Mouse (Mus musculus) forebrain, embryonic 11.5 days (tissue): ENCODE measurements around the gene Mier3. TPM values are rescaled to one million over a fixed set of nuclear protein-coding genes. Genes with fewer than 3 reads are reported as not detected.

Experiments
- ATAC-seq: fragments of 200-750 bp; cut with Nextera tagmentation; replicated peaks from 2 replicates; pipeline ENCODE4 v1.8.0; 2017; ENCODE audit warnings: moderate TSS enrichment; ENCODE audit not compliant: low FRiP score
- DNase-seq: peaks from one replicate; pipeline ENCODE4 v3.0.0-alpha.2; 2017; ENCODE audit warnings: low spot score
- H3K27ac ChIP-seq: fragments of 300-500 bp; sonication (generic); 2 replicates; pipeline ENCODE4 v1.5.1; 2014; ENCODE audit warnings: low read depth, low read length
- H3K27me3 ChIP-seq: fragments of 300-500 bp; sonication (generic); 2 replicates; pipeline ENCODE4 v1.6.1; 2014; ENCODE audit warnings: mild to moderate bottlenecking, low read length, mixed read lengths; ENCODE audit not compliant: control insufficient read depth, insufficient read depth
- H3K36me3 ChIP-seq: fragments of 300-500 bp; sonication (generic); 2 replicates; pipeline ENCODE4 v1.6.1; 2014; ENCODE audit warnings: mild to moderate bottlenecking, low read length, moderate library complexity, mixed read lengths; ENCODE audit not compliant: control insufficient read depth, insufficient read depth
- H3K4me1 ChIP-seq: fragments of 300-500 bp; sonication (generic); replicated peaks from 2 replicates; pipeline ENCODE4 v1.6.1; 2014; ENCODE audit warnings: low read length, mixed read lengths; ENCODE audit not compliant: control insufficient read depth, insufficient read depth
- H3K4me2 ChIP-seq: fragments of 300-500 bp; sonication (generic); 2 replicates; pipeline ENCODE4 v1.6.1; 2014; ENCODE audit warnings: low read depth, mild to moderate bottlenecking, low read length, moderate library complexity, mixed read lengths; ENCODE audit not compliant: severe bottlenecking
- H3K4me3 ChIP-seq: fragments of 300-500 bp; sonication (generic); 2 replicates; pipeline ENCODE4 v1.5.1; 2014; ENCODE audit warnings: low read depth, low read length
- H3K9ac ChIP-seq: fragments of 300-500 bp; sonication (generic); 2 replicates; pipeline ENCODE4 v1.6.1; 2014; ENCODE audit warnings: low read length
- H3K9me3 ChIP-seq: fragments of 300-500 bp; sonication (generic); 2 replicates; pipeline ENCODE4 v1.6.1; 2016; ENCODE audit warnings: low read length, mixed read lengths; ENCODE audit not compliant: control insufficient read depth
- whole genome bisulfite sequencing: fragments of 180-500 bp; shearing (Covaris S2); extraction: QIAGEN DNeasy Blood & Tissue Kit; methylation state at CpG from one replicate; pipeline ENCODE4 v1.1.7; 2014; 5-methylcytosine and 5-hydroxymethylcytosine counted together
- polyA plus RNA-seq: library from polyadenylated mRNA; unstranded; fragments of >200 nt; fragmentation: Nextera tagmentation; extraction: Ambion mirVana; gene quantifications from 2 replicates; pipeline ENCODE4 v1.2.1, GENCODE M21; 2014

Gene Mier3
- polyA plus RNA-seq, 1 experiment from 2014 or later: 25.3 TPM

- no peaks in the 10 kb centered on the region for H3K27me3 ChIP-seq
- no peaks in the 10 kb centered on the region for H3K4me1 ChIP-seq
- H3K4me2 ChIP-seq: no peak overlapping the region
- ATAC-seq: no peak
- DNase-seq: no peak
- WGBS: 81% methylated on average over 10 of the region's 10 CpGs
- H3K27ac ChIP-seq: no peak overlapping the region
- H3K4me3 ChIP-seq: no peak overlapping the region
- H3K9me3 ChIP-seq: no peaks in the 10 kb centered on the region
- H3K36me3 ChIP-seq: no peaks in the 10 kb centered on the region
- no peak overlapping the region for H3K9ac ChIP-seq
These were observed 24.5 kb upstream of the Mier3 start for GRCm38 (mm10) chr13:111656309-111656708.

- H3K27me3 ChIP-seq: no peaks in the 10 kb centered on the region
- WGBS: 76% methylated on average over 3 of the region's 3 CpGs
- H3K4me1 ChIP-seq: no peaks in the 10 kb centered on the region
- no peak overlapping the region for H3K4me3 ChIP-seq
- no peak overlapping the region for H3K4me2 ChIP-seq
- H3K36me3 ChIP-seq: no peaks in the 10 kb centered on the region
- no peak overlapping the region for H3K27ac ChIP-seq
- H3K9ac ChIP-seq: no peak overlapping the region
- no peaks in the 10 kb centered on the region for H3K9me3 ChIP-seq
- no peak for DNase-seq
- ATAC-seq: no peak
These were observed 24.0 kb upstream of the Mier3 start for GRCm38 (mm10) chr13:111656769-111657168.

- Histone ChIP-seq H3K27ac (no peak overlapping the region), H3K27me3 (no peaks in the 10 kb centered on the region), H3K4me2 (no peak overlapping the region), H3K9me3 (no peaks in the 10 kb centered on the region), H3K4me1 (no peaks in the 10 kb centered on the region), H3K36me3 (no peaks in the 10 kb centered on the region), H3K9ac (no peak overlapping the region), H3K4me3 (no peak overlapping the region)
- no peak for DNase-seq
- ATAC-seq: no peak
- 69% methylated on average over 12 of the region's 12 CpGs for WGBS
These were observed 22.1 kb upstream of the Mier3 start for GRCm38 (mm10) chr13:111658501-111659280.

GRCm38 (mm10) chr13:111659430-111659829, 21.3 kb upstream of the Mier3 start:
- ATAC-seq (no peak), DNase-seq (no peak)
- no peaks in the 10 kb centered on the region for H3K4me1 ChIP-seq
- H3K9me3 ChIP-seq: no peaks in the 10 kb centered on the region
- no peak overlapping the region for H3K4me3 ChIP-seq
- no peaks in the 10 kb centered on the region for H3K27me3 ChIP-seq
- no peaks in the 10 kb centered on the region for H3K36me3 ChIP-seq
- H3K9ac ChIP-seq: no peak overlapping the region
- H3K27ac ChIP-seq: no peak overlapping the region
- no peak overlapping the region for H3K4me2 ChIP-seq
- 77% methylated on average over 8 of the region's 8 CpGs for WGBS

GRCm38 (mm10) chr13:111660072-111660471, 20.7 kb upstream of the Mier3 start:
- DNase-seq: no peak
- no peaks in the 10 kb centered on the region for H3K36me3 ChIP-seq
- 82% methylated on average over 13 of the region's 13 CpGs for whole genome bisulfite sequencing

GRCm38 (mm10) chr13:111660556-111660955, 20.2 kb upstream of the Mier3 start:
- Histone ChIP-seq H3K9ac (no peak overlapping the region), H3K9me3 (no peaks in the 10 kb centered on the region), H3K4me1 (no peaks in the 10 kb centered on the region), H3K27me3 (no peaks in the 10 kb centered on the region), H3K27ac (no peak overlapping the region), H3K4me3 (no peak overlapping the region), H3K4me2 (no peak overlapping the region), H3K36me3 (no peaks in the 10 kb centered on the region)
- ATAC-seq: no peak
- no peak for DNase-seq
- WGBS: 84% methylated on average over 3 of the region's 3 CpGs

More at GRCm38 (mm10) chr13:111660072-111660471, 20.7 kb upstream of the Mier3 start:
- H3K9me3 ChIP-seq: no peaks in the 10 kb centered on the region
- no peak overlapping the region for H3K27ac ChIP-seq
- ATAC-seq: no peak
- no peak overlapping the region for H3K4me3 ChIP-seq
- no peaks in the 10 kb centered on the region for H3K4me1 ChIP-seq
- H3K4me2 ChIP-seq: no peak overlapping the region
- H3K9ac ChIP-seq: no peak overlapping the region
- no peaks in the 10 kb centered on the region for H3K27me3 ChIP-seq

- H3K4me3 ChIP-seq: no peak overlapping the region
- H3K4me2 ChIP-seq: no peak overlapping the region
- ATAC-seq (no peak), DNase-seq (no peak)
- no peaks in the 10 kb centered on the region for H3K36me3 ChIP-seq
- H3K9me3 ChIP-seq: no peaks in the 10 kb centered on the region
- no peaks in the 10 kb centered on the region for H3K27me3 ChIP-seq
- no peak overlapping the region for H3K9ac ChIP-seq
- 91% methylated on average over 7 of the region's 7 CpGs for WGBS
- no peak overlapping the region for H3K27ac ChIP-seq
- no peaks in the 10 kb centered on the region for H3K4me1 ChIP-seq
These were observed 12.8 kb upstream of the Mier3 start for GRCm38 (mm10) chr13:111668016-111668415.

- no peak for ATAC-seq
- H3K27ac ChIP-seq: no peak overlapping the region
- H3K36me3 ChIP-seq: no peaks in the 10 kb centered on the region
- H3K9me3 ChIP-seq: no peaks in the 10 kb centered on the region; the same call in 1 of the 2 replicates
- no peaks in the 10 kb centered on the region for H3K4me1 ChIP-seq
- H3K27me3 ChIP-seq: no peaks in the 10 kb centered on the region
- no peak overlapping the region for H3K9ac ChIP-seq
- no peak for DNase-seq
- no peak overlapping the region for H3K4me2 ChIP-seq
- H3K4me3 ChIP-seq: no peak overlapping the region
- WGBS: 86% methylated on average over 3 of the region's 3 CpGs
These were observed 3.9 kb upstream of the Mier3 start for GRCm38 (mm10) chr13:111676841-111677240.

- no peak overlapping the region for H3K9ac ChIP-seq
- H3K4me1 ChIP-seq: no peaks in the 10 kb centered on the region
- no peak overlapping the region for H3K4me2 ChIP-seq
- DNase-seq: no peak
- H3K4me3 ChIP-seq: no peak overlapping the region
- no peak overlapping the region for H3K27ac ChIP-seq
- H3K27me3 ChIP-seq: peaks cover 2% of the 10 kb centered on the region
- no peaks in the 10 kb centered on the region for H3K9me3 ChIP-seq
- 42% methylated on average over 5 of the region's 5 CpGs for WGBS
- no peaks in the 10 kb centered on the region for H3K36me3 ChIP-seq
- ATAC-seq: no peak
These were observed 3.4 kb downstream of the Mier3 start for GRCm38 (mm10) chr13:111684056-111684625.
